Mouse (Mus musculus) bone marrow, adult 2 months (tissue): ENCODE measurements at regions not wholly inside any gene's neighbourhood (a gene's known extent, or its start where the extent isn't known, plus 50 kb on each side); places are given as distances from the start of the nearest gene placed in this dataset.

ENCODE experiments used
- H3K27ac ChIP-seq: fragments of 200-500 bp; 2 replicates; pipeline ENCODE4 v1.5.1; 2012; ENCODE audit warnings: low read depth, mild to moderate bottlenecking, control low read depth, inconsistent platforms, low read length; ENCODE audit not compliant: control insufficient read depth, poor library complexity, insufficient read depth
- H3K4me1 ChIP-seq: fragments of 200-500 bp; 2 replicates; pipeline ENCODE4 v1.6.1; 2011; ENCODE audit warnings: low read length; ENCODE audit not compliant: control insufficient read depth, insufficient read depth
- H3K4me3 ChIP-seq: fragments of 200-500 bp; replicated peaks from 2 replicates; pipeline ENCODE3; 2011; ENCODE audit warnings: mild to moderate bottlenecking, low read depth, low read length, control low read depth; ENCODE audit not compliant: control insufficient read depth
- CTCF ChIP-seq: fragments of 200-500 bp; IDR thresholded peaks from 2 replicates; pipeline ENCODE4 v1.5.1; 2011; ENCODE audit warnings: low read length, control low read depth; ENCODE audit not compliant: control insufficient read depth, insufficient read depth
- POLR2A ChIP-seq: fragments of 200-500 bp; IDR thresholded peaks from 2 replicates; pipeline ENCODE4 v1.6.1; 2011; ENCODE audit warnings: low read depth, mild to moderate bottlenecking, control low read depth, low read length, borderline replicate concordance; ENCODE audit not compliant: control insufficient read depth
- WGBS: fragments of 180-500 bp; shearing (Covaris S2); methylation state at CpG from one replicate; pipeline ENCODE4 v1.1.7; 2018; 5-methylcytosine and 5-hydroxymethylcytosine counted together

- TF ChIP-seq POLR2A (no peak), CTCF (no peak)
- no peak overlapping the region for H3K27ac ChIP-seq
- peaks cover 2% of the 10 kb centered on the region; the same call in 1 of the 2 replicates for H3K4me1 ChIP-seq
- 90% methylated on average over 4 of the region's 4 CpGs for WGBS
- no peak overlapping the region for H3K4me3 ChIP-seq
These were observed 132.2 kb upstream of the Jun start for GRCm38 (mm10) chr4:95184180-95184579.

GRCm38 (mm10) chr4:95185113-95185915 lies 133.3 kb upstream of the Jun start:
- H3K4me1 ChIP-seq, result peaks cover 2% of the 10 kb centered on the region; the same call in 1 of the 2 replicates
- TF ChIP-seq POLR2A, result no peak
- TF ChIP-seq CTCF, result no peak
- 60% methylated on average over 14 of the region's 14 CpGs for WGBS
- no peak overlapping the region for H3K27ac ChIP-seq
- no peak overlapping the region for H3K4me3 ChIP-seq

GRCm38 (mm10) chr4:95185916-95186200 lies 133.8 kb upstream of the Jun start:
- no peak for TF ChIP-seq CTCF
- TF ChIP-seq POLR2A, result no peak
- Histone ChIP-seq H3K4me1 (peaks cover 2% of the 10 kb centered on the region; the same call in 1 of the 2 replicates), H3K4me3 (no peak overlapping the region), H3K27ac (no peak overlapping the region)
- 84% methylated on average over 3 of the region's 3 CpGs for WGBS

GRCm38 (mm10) chr4:95188107-95188506 lies 136.1 kb upstream of the Jun start:
- WGBS, result 73% methylated on average over 3 of the region's 3 CpGs
- H3K4me3 ChIP-seq, result no peak overlapping the region
- TF ChIP-seq CTCF (no peak), POLR2A (no peak)
- H3K27ac ChIP-seq, result no peak overlapping the region
- H3K4me1 ChIP-seq, result peaks cover 4% of the 10 kb centered on the region

GRCm38 (mm10) chr4:95191654-95192406 lies 139.8 kb upstream of the Jun start:
- TF ChIP-seq POLR2A (no peak), CTCF (no peak)
- Histone ChIP-seq H3K4me3 (no peak overlapping the region), H3K4me1 (peaks cover 11% of the 10 kb centered on the region), H3K27ac (no peak overlapping the region)
- WGBS, result 58% methylated on average over 7 of the region's 7 CpGs

- Histone ChIP-seq H3K4me3 (no peak overlapping the region), H3K4me1 (peaks cover 11% of the 10 kb centered on the region), H3K27ac (no peak overlapping the region; the same call in 1 of the 2 replicates)
- no peak for TF ChIP-seq POLR2A
- TF ChIP-seq CTCF, result no peak
These were observed 140.5 kb upstream of the Jun start for GRCm38 (mm10) chr4:95192562-95192961.

- peaks cover 11% of the 10 kb centered on the region for H3K4me1 ChIP-seq
- WGBS, result 4% methylated on average over 4 of the region's 4 CpGs
- H3K4me3 ChIP-seq, result peak overlapping the region; percentile 17
- peak overlapping the region; percentile 76 for H3K27ac ChIP-seq
- no peak for TF ChIP-seq CTCF
- TF ChIP-seq POLR2A, result no peak
These were observed 141.0 kb upstream of the Jun start for GRCm38 (mm10) chr4:95193028-95193427.

- no peak for TF ChIP-seq POLR2A
- TF ChIP-seq CTCF, result no peak
- WGBS, result 72% methylated on average over 4 of the region's 4 CpGs
- Histone ChIP-seq H3K27ac (peak overlapping the region; percentile 76), H3K4me3 (no peak overlapping the region), H3K4me1 (peaks cover 11% of the 10 kb centered on the region)
These were observed 141.5 kb upstream of the Jun start for GRCm38 (mm10) chr4:95193473-95193872.
